Mouse (Mus musculus): Measurements from ENCODE around the gene Exoc2.
A peak's percentile ranks its signal among the peaks of the same experiment; 100 is the strongest.

Gene Exoc2

DNA sequence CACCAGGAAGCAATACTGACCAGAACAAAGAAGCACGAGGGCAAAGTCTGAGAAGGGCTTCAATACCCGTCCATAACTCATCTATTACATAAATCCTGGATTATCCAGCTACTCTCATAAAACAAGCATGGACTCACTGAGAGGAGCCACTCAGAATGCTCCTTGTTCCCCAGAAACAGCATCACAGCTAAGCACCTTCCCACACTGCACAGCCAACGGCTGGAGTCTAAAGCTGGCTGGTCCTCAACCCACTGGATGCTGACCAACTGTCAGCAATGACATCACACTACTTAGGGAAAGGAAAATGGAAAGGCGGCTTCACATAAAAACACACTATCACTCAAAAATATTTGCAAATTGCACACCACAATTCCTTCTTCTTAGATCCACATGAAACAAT, 5.6 kb downstream of the Exoc2 start:
- DNase-seq: no peak

DNA sequence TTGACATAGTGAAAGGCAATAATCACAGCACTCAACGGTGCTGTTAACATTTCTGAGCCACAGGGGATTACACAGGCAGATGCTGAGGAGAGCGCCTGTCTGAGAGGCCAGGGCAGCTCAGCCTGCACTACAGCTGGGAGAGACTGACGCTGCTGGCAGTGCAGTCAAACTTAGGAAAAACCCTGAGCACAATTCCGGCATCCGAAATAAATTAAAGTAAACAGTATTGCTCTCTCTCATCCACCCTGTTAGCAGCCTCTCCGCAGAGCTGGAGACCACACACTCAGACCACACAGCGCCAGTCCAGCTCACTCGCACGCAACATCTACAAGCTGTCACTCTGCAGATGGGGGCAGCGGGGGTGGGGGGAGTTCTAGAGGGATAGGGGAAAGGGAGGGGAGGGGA, 7.4 kb downstream of the Exoc2 start:
- DNase-seq: no peak

GRCm38 (mm10) chr13:30961932-30962331, 12.0 kb downstream of the Exoc2 start:
- no peak for DNase-seq

GRCm38 (mm10) chr13:30960714-30961113, 13.2 kb downstream of the Exoc2 start:
- no peak for DNase-seq

GRCm38 (mm10) chr13:30953580-30953979, 20.3 kb downstream of the Exoc2 start:
- DNase-seq: no peak

- DNase-seq: no peak
Observed at GRCm38 (mm10) chr13:30952044-30952443, 21.8 kb downstream of the Exoc2 start.

- no peak for DNase-seq
Observed at GRCm38 (mm10) chr13:30949181-30949580, 24.7 kb downstream of the Exoc2 start.

DNA sequence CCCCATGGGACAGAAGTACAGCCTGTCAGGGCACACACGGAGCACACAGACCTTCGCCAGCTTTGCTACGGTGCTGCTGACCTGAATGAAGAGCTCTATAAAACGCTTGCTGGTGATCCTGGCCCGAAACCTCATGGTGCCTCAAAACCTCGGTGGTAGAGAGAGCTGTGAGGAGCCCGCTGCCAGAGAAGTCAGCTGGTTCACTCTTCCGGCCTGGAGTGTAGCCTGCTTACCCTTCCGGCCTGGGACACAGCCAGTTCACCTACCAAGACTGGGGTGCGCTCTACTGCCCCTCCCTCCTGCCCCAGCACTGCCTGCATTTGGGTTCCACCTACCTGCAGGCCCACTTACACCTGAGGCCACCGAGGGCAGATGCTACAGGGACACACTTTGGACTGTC, 26.4 kb downstream of the Exoc2 start, which contains the start of gene Hus1b:
Hus1b (minus strand) TSS at position 220 of the 400 bp plus-strand sequence.
- DNase-seq: peak; percentile 11 to 13

- DNase-seq: no peak
Observed at GRCm38 (mm10) chr13:30947129-30947528, 26.8 kb downstream of the Exoc2 start.

DNA sequence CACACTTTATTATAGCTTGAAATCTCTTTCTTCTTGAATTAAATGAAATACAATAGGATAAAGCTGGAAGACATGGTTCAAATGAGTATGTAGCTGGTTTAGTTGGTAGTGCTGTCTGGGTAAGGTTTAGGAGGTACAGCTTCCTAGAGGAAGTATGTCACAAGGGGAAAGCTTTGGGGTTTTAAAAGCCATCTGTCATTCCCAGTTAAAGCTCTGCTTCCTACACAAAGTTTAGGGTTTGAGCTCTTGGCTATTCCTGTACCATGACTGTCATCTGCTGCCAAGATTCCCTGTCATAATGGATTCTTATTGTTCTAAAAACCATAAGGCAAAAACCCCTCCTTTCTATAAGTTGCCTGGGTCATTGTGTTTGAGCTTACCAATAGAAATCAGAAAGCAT, 28.1 kb downstream of the Exoc2 start:
- no peak for DNase-seq

- no peak for DNase-seq
Observed at GRCm38 (mm10) chr13:30932972-30933371, 40.9 kb downstream of the Exoc2 start.

- no peak for DNase-seq
Observed at GRCm38 (mm10) chr13:30931613-30932012, 42.3 kb downstream of the Exoc2 start.

GRCm38 (mm10) chr13:30929119-30929518, 44.8 kb downstream of the Exoc2 start:
- DNase-seq: no peak

DNA sequence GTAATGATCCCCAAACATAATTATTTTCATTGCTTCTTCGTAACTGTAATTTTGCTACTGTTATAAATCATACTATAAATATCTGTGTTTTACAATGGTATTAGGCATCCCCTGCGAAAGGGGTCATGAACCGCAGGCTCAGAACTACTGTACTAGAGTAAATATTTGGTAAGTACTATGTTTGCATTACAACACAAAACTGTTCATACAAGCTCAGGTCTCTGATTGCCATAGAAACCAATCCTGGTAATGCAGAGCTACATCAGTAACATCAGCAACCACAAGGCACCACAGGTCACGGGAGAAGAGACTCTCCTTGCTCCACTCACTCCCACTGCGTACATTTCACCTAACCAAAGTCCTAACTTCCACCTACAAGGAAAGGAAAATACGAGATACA, 49.6 kb downstream of the Exoc2 start:
- no peak for DNase-seq

DNA sequence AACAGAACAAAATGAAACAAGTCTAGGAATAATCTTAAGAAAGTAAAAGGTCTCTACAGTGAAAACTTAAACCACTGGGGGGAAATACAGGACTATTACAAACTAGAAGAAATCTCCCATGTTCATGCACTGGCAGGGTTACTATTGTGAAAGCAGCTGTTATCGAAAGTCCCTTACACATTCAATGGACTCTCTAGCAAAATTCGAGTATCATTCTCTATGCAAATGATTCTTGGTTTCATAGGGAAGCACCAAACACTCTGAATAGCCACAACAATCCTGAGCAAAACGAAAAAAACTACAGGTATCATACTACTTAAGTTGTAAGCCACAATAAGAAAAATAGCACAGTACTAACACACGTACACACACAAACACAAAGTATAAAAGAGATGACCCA, 52.0 kb downstream of the Exoc2 start:
- DNase-seq: no peak

- DNase-seq: no peak
Observed at GRCm38 (mm10) chr13:30913757-30914156, 60.1 kb downstream of the Exoc2 start.

DNA sequence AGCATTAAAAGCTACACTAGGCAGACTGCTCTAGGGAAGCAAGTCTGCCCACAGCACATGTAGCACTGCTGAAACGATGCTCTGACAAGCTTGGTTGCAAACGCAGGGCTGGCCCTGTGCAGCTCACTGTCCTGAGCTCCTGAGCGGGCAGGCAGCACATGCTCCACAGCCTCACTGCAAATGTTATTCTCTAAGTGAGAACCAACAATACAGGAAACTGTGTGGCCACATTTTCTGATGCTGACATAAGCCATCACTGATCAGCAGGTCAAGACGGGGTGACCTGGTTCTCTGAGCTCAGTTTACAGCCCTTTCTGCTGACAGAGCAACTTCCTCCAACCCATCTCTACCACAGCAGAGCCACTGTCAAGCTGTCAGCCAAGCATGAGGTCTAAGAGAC, 60.9 kb downstream of the Exoc2 start:
- DNase-seq: no peak

- no peak for DNase-seq
Observed at GRCm38 (mm10) chr13:30911931-30912625, 61.8 kb downstream of the Exoc2 start.

GRCm38 (mm10) chr13:30910889-30911288, 63.0 kb downstream of the Exoc2 start:
- DNase-seq: no peak

- DNase-seq: no peak
Observed at GRCm38 (mm10) chr13:30902286-30902685, 71.6 kb downstream of the Exoc2 start.

DNA sequence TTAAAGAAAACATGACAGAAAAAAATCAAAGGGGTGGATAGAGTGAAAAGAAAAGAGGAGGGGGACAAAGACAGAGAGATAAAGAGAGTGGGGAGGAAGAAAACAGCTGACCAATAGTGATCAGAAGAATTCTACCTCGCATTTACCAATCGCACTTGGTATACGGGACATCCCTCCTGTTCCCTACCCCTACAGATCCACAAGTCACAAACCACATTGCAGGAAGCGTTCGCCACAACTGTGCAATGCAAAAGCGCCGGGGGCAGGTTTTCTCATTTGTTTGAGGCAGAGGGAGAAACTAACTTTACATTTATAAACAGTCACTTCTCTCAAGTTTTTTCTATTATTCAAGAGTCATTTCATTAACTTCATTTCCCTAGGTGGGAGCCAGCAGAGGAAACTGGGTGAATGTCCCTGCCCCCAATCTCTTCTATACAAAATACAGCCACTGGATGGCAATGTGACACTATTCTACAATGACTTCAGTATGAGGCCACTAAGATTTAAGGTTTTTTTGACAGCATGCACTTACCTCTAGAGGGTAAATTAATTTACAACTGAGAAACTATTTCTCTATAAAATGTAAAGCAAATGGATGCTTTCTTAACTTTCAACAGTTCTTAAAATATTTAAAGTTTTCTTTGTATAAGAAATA, 72.4 kb downstream of the Exoc2 start:
- DNase-seq: no peak

- DNase-seq: no peak
Observed at GRCm38 (mm10) chr13:30894015-30894634, 79.8 kb downstream of the Exoc2 start.

DNA sequence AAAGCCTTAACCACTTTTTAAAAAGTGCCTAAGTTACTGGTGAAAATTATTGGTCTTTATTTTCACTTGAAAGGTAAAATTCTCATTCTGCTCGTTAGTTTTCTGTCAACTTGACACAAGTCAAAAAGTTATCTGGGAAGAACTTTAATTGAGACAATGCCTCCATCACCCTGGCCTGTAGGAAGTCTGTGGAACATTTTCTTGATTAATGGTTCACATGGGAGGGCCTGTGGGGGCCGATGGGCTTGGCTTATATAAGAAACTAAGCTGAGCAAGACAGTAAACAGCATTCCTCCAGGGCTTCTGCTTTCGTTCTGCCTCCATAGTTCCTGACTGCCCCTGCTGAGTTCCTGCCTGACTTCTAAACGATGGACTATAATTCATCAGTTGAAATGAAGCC, 81.6 kb downstream of the Exoc2 start:
- DNase-seq: no peak

GRCm38 (mm10) chr13:30891223-30891622, 82.7 kb downstream of the Exoc2 start:
- no peak for DNase-seq

All from cerebellum, postnatal 36 days (tissue).